Mouse (Mus musculus) lung, embryonic 14.5 days (tissue): ENCODE measurements around the gene Rabepk. TPM values are rescaled to one million over a fixed set of nuclear protein-coding genes. Genes with fewer than 3 reads are reported as not detected.
"Not testable (repeated sequence)": the region's sequence is repeated elsewhere in the genome, so short reads cannot be mapped to it uniquely, and the experiment has no call there.

ENCODE experiments used
- ATAC-seq: fragments of 200-750 bp; cut with Nextera tagmentation; 2 replicates; pipeline ENCODE4 v1.8.0; 2017; ENCODE audit warnings: mild to moderate bottlenecking, moderate TSS enrichment, moderate library complexity; ENCODE audit not compliant: insufficient read depth
- DNase-seq: peaks from one replicate; pipeline ENCODE4 v3.0.0-alpha.2; 2015
- H3K27ac ChIP-seq: fragments of 300-500 bp; sonication (generic); 2 replicates; pipeline ENCODE4 v1.5.1; 2014; ENCODE audit warnings: low read depth, mild to moderate bottlenecking, moderate library complexity
- H3K27me3 ChIP-seq: fragments of 300-500 bp; sonication (generic); 2 replicates; pipeline ENCODE4 v1.6.1; 2014; ENCODE audit warnings: low read length, control low read depth; ENCODE audit not compliant: insufficient read depth
- H3K36me3 ChIP-seq: fragments of 300-500 bp; sonication (generic); 2 replicates; pipeline ENCODE4 v1.6.1; 2014; ENCODE audit warnings: control low read depth; ENCODE audit not compliant: insufficient read depth
- H3K4me1 ChIP-seq: fragments of 300-500 bp; sonication (generic); 2 replicates; pipeline ENCODE4 v1.6.1; 2014; ENCODE audit warnings: antibody characterized with exemption, control low read depth; ENCODE audit not compliant: insufficient read depth
- H3K4me2 ChIP-seq: fragments of 300-500 bp; sonication (generic); 2 replicates; pipeline ENCODE4 v1.6.1; 2014; ENCODE audit warnings: mild to moderate bottlenecking
- H3K4me3 ChIP-seq: fragments of 300-500 bp; sonication (generic); 2 replicates; pipeline ENCODE4 v1.5.1; 2014; ENCODE audit warnings: low read depth, low read length
- H3K9ac ChIP-seq: fragments of 300-500 bp; sonication (generic); 2 replicates; pipeline ENCODE4 v1.6.1; 2014
- H3K9me3 ChIP-seq: fragments of 300-500 bp; sonication (generic); 2 replicates; pipeline ENCODE4 v1.6.1; 2016; ENCODE audit warnings: low read depth, low read length, control low read depth
- CTCF ChIP-seq: IDR thresholded peaks from 2 replicates; pipeline ENCODE4 v1.5.1; 2016; ENCODE audit warnings: antibody characterized with exemption, low read depth
- WGBS: fragments of 180-500 bp; shearing (Covaris S2); extraction: QIAGEN DNeasy Blood & Tissue Kit; methylation state at CpG from one replicate; pipeline ENCODE4 v1.1.7; 2014; 5-methylcytosine and 5-hydroxymethylcytosine counted together
- polyA plus RNA-seq: library from polyadenylated mRNA; unstranded; fragments of >200 nt; fragmentation: Nextera tagmentation; extraction: Ambion mirVana; gene quantifications from 2 replicates; pipeline ENCODE4 v1.2.1, GENCODE M21; 2014

Rabepk gene
- 39.6 and 45.0 TPM in 2 replicates for polyA plus RNA-seq

GRCm38 (mm10) chr2:34799357-34800256, at the start of gene Rabepk:
TSS of gene Rabepk (minus strand) at chr2:34799912.
- DNase-seq, result peak; percentile 94
- H3K36me3 ChIP-seq, result peaks cover 9% of the 10 kb centered on the region; the same call in 1 of the 2 replicates
- H3K4me3 ChIP-seq, result peak within 1 kb of the TSS; percentile 72
- H3K9ac ChIP-seq, result peak within 1 kb of the TSS; percentile 78
- ATAC-seq, result peak; percentile 79
- 4% methylated on average over 44 of the region's 44 CpGs for WGBS
- peak within 1 kb of the TSS; percentile 88 for H3K27ac ChIP-seq
- peak within 1 kb of the TSS; percentile 80 for H3K4me2 ChIP-seq
- TF ChIP-seq CTCF, result no peak
- H3K4me1 ChIP-seq, result no peaks in the 10 kb centered on the region; the same call in 1 of the 2 replicates
- no peaks in the 10 kb centered on the region for H3K9me3 ChIP-seq
- H3K27me3 ChIP-seq, result no peaks in the 10 kb centered on the region

- Histone ChIP-seq H3K4me1 (no peaks in the 10 kb centered on the region), H3K27me3 (no peaks in the 10 kb centered on the region), H3K4me2 (no peak overlapping the region), H3K9ac (no peak overlapping the region), H3K36me3 (peaks cover 29% of the 10 kb centered on the region), H3K4me3 (no peak overlapping the region), H3K27ac (no peak overlapping the region), H3K9me3 (no peaks in the 10 kb centered on the region)
- TF ChIP-seq CTCF, result no peak
- 75% methylated on average over 1 of the region's 1 CpGs for WGBS
- ATAC-seq (no peak), DNase-seq (no peak)
These were observed 48.0 kb upstream of the Rabepk start for GRCm38 (mm10) chr2:34847702-34848101.

GRCm38 (mm10) chr2:34843211-34843939, 43.7 kb upstream of the Rabepk start:
- H3K36me3 ChIP-seq, result no peaks in the 10 kb centered on the region
- H3K9me3 ChIP-seq, result no peaks in the 10 kb centered on the region
- H3K27ac ChIP-seq, result no peak overlapping the region
- TF ChIP-seq CTCF, result no peak
- no peak for ATAC-seq
- no peaks in the 10 kb centered on the region for H3K27me3 ChIP-seq
- 72% methylated on average over 11 of the region's 11 CpGs for WGBS
- no peak overlapping the region for H3K4me2 ChIP-seq
- H3K4me1 ChIP-seq, result no peaks in the 10 kb centered on the region
- DNase-seq, result no peak
- H3K4me3 ChIP-seq, result no peak overlapping the region
- H3K9ac ChIP-seq, result no peak overlapping the region

GRCm38 (mm10) chr2:34841706-34842105, 42.0 kb upstream of the Rabepk start:
- Histone ChIP-seq H3K27me3 (no peaks in the 10 kb centered on the region), H3K4me2 (no peak overlapping the region), H3K27ac (no peak overlapping the region), H3K9ac (no peak overlapping the region), H3K4me1 (no peaks in the 10 kb centered on the region), H3K36me3 (no peaks in the 10 kb centered on the region), H3K4me3 (no peak overlapping the region), H3K9me3 (no peaks in the 10 kb centered on the region)
- no peak for TF ChIP-seq CTCF
- 85% methylated on average over 8 of the region's 8 CpGs for WGBS
- no peak for ATAC-seq
- no peak for DNase-seq

GRCm38 (mm10) chr2:34840143-34840542, 40.4 kb upstream of the Rabepk start:
- ATAC-seq, H3K36me3 ChIP-seq, H3K4me3 ChIP-seq, H3K27me3 ChIP-seq, H3K4me1 ChIP-seq, DNase-seq, H3K4me2 ChIP-seq, H3K9ac ChIP-seq, H3K27ac ChIP-seq, H3K9me3 ChIP-seq: not testable (repeated sequence)
- TF ChIP-seq CTCF, result 0 out of 2 replicates have a peak, but pooled peaks have one; percentile 8
- 78% methylated on average over 5 of the region's 5 CpGs for WGBS

- no peak overlapping the region for H3K4me2 ChIP-seq
- no peak for TF ChIP-seq CTCF
- H3K4me3 ChIP-seq, result no peak overlapping the region
- 73% methylated on average over 3 of the region's 3 CpGs for WGBS
- no peaks in the 10 kb centered on the region for H3K27me3 ChIP-seq
- ATAC-seq, result no peak
- no peaks in the 10 kb centered on the region for H3K36me3 ChIP-seq
- no peaks in the 10 kb centered on the region for H3K9me3 ChIP-seq
- H3K4me1 ChIP-seq, result no peaks in the 10 kb centered on the region
- no peak overlapping the region for H3K27ac ChIP-seq
- no peak for DNase-seq
- H3K9ac ChIP-seq, result no peak overlapping the region
These were observed 36.0 kb upstream of the Rabepk start for GRCm38 (mm10) chr2:34835669-34836068.

GRCm38 (mm10) chr2:34833624-34834023, 33.9 kb upstream of the Rabepk start:
- 85% methylated on average over 17 of the region's 17 CpGs for WGBS
- no peaks in the 10 kb centered on the region for H3K4me1 ChIP-seq
- ATAC-seq (no peak), DNase-seq (no peak)
- TF ChIP-seq CTCF, result no peak
- no peak overlapping the region for H3K4me2 ChIP-seq
- H3K27me3 ChIP-seq, result no peaks in the 10 kb centered on the region
- H3K27ac ChIP-seq, result no peak overlapping the region
- H3K9ac ChIP-seq, result no peak overlapping the region
- H3K9me3 ChIP-seq, result no peaks in the 10 kb centered on the region; the same call in 1 of the 2 replicates
- no peak overlapping the region for H3K4me3 ChIP-seq
- H3K36me3 ChIP-seq, result no peaks in the 10 kb centered on the region

- not testable (repeated sequence) for H3K4me2 ChIP-seq, DNase-seq, H3K36me3 ChIP-seq, H3K27ac ChIP-seq, H3K4me3 ChIP-seq, H3K9ac ChIP-seq, H3K27me3 ChIP-seq, H3K9me3 ChIP-seq, H3K4me1 ChIP-seq, ATAC-seq
- 67% methylated on average over 11 of the region's 11 CpGs for WGBS
These were observed 33.2 kb upstream of the Rabepk start, which contains the start of gene Gm34653 for GRCm38 (mm10) chr2:34832766-34833457. TSS of gene Gm34653 (plus strand) at chr2:34833007.

- not testable (repeated sequence) for H3K4me3 ChIP-seq, ATAC-seq, H3K27ac ChIP-seq, H3K9ac ChIP-seq, H3K9me3 ChIP-seq, H3K36me3 ChIP-seq, DNase-seq, H3K4me1 ChIP-seq, H3K4me2 ChIP-seq, H3K27me3 ChIP-seq
- 92% methylated on average over 17 of the region's 17 CpGs for WGBS
These were observed 30.4 kb upstream of the Rabepk start for GRCm38 (mm10) chr2:34830066-34830465.
